Mouse (Mus musculus) mammary gland, adult 2 months (tissue): ENCODE data around the gene Psmb10. TPM values are rescaled to one million over a fixed set of nuclear protein-coding genes. Genes with fewer than 3 reads are reported as not detected.

Source experiments
- polyA plus RNA-seq: library from polyadenylated mRNA; depleted of rRNA; stranded (reverse); fragments of >200 nt; gene quantifications from 2 replicates; pipeline ENCODE4 v1.2.3, GENCODE M21; 2012; ENCODE audit warnings: low replicate concordance; rRNA removed

The Psmb10 gene
- 155 and 284 TPM in 2 replicates for polyA plus RNA-seq

DNA sequence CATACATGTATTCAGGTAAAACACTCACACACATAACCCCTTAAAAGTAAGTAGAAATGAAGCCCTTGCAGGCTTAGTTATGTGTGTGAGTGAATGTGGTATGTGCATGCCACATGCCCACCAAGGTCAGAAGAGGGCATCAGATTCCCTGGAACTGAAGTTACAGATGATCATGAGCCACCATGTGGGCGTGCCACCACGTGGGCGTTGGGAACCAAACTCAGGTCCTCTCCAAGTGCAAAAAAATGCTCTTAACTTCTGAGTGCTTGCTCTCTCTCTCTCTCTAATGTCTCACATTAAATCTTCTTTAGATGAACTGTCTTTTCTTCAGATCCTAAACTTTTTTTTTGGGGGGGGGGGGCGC is at the start of gene Psmb10:
TSS of gene Psmb10 (minus strand) at position 139 of the 364 bp plus-strand sequence.

DNA sequence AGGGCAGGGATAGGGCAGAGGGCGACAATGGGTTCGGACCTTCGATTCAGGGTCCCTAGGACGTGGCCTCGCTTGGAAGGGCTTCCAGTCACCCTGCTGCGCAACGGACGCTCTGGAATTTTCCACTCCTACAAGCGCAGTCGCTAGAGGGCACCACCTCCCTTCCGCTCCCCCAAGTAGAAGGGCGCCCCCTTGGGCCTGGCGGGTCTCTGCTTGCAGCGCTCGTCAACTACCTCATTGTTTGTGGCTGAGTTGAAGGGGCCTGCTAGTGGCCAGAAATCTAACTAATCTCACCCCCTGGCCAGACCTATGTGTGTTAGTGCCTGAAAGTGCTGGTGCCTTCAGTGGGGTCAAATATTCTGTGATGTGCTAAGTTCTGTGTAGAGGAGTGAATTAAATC is 41.1 kb upstream of the Psmb10 start, which contains the start of gene Dpep3:
TSS of gene Dpep3 (minus strand) at position 105 of the 400 bp plus-strand sequence.

DNA sequence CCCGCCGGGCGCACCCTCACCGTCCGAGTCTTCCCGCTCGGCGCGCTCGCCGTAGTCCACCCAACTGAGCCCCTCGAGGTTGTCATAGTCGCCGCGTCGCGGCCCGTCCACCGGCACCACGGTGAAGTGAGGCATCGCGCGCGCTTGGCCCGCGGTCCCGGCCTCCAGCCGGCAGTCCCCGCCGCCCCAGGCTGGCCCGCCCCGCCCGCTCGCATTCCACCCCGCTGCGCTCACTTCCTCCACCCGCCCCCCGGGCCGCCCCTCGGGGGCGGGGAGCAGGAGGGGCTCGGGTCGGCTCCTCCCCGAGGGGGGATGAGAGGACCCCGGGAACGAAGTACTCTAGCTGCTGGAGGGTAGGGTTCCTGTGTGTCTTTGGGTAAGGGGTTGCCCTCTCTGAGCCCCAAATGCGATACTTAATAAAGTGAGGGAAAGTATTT is 27.7 kb upstream of the Psmb10 start, which contains the start of gene Slc12a4:
TSS of gene Slc12a4 (minus strand) at position 193 of the 437 bp plus-strand sequence.

DNA sequence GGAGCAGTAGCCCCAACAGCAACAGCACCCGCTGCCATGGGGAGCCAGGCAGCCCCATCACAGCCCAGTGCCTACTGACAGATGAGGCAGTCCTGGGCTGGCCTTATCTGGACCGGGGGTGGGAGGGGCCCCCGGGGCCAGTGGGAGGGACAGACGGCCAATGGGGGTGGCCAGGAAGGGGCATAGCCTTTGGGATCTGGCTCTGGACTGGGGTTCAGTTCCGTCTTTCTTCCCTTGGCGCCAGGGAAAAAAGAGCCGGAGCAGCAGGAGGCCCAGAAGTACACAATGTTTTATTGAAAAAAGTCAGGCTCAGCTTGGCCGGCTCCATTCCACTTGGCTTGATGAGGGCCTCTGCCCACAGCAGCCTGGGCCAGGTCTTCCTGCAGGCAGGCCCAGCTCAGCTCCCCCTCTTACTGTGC is 5.1 kb upstream of the Psmb10 start, which contains the start of gene Lcat:
TSS of gene Lcat (minus strand) at position 62 of the 419 bp plus-strand sequence.

DNA sequence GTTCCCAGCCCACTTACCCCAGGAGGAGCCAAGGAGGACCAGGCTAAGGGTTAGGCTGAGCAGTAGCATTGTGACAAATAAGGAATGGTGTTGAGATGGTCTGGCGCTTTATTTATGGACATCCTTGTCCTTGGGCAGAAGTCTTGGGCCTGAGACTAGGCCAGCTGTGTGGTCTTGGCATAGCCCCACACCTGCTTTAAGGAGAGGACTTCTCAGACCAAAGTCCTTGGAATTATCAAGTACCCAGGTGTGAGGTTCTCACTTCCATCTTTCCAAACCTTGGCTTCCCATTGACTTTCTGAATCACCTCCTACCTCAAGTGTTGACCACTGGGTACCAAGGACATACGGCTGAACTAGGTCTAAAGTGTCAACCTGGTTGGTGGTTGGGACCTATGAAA is 4.5 kb downstream of the Psmb10 start, which contains the start of gene Ctrl:
TSS of gene Ctrl (minus strand) at position 101 of the 400 bp plus-strand sequence.

DNA sequence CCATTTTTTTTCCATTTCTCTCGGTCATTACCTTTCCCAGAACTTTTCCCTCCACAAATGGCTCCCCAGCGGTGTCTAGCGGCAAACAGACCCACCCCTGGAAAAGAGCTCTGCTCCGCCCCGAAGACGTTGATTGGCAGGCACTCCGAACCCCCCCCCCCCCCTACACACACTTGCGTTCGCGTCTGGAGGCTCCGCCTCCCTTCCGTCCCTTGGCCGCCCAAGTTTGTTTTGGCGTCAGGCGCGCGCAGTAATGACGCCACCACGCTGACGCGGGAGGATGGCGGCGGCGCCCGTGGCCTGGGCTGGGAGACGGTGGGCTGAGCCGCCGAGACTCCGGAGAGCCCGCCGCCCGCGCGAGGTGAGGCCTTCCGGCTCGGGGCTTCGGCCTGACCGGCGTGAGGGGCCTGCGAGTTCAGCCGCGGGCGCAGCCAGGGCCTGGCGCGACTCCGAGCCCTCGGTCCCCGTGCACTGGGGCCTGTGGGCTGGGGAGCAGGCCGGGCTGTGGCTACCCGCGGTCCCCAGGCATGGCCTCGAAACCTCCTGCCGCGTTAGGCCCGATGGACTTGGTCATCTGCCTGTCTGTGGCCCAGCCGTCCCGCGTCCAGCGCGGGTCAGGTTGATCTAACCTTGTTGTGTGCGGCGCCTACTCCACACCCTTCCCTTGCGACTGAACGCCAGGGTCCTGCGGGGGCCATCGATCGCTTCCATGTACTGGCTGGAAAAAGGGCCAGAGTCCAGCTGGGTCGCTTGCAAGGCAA is 37.9 kb downstream of the Psmb10 start, which contains the start of gene Pskh1:
TSS of gene Pskh1 (plus strand) at position 262 of the 761 bp plus-strand sequence.

DNA sequence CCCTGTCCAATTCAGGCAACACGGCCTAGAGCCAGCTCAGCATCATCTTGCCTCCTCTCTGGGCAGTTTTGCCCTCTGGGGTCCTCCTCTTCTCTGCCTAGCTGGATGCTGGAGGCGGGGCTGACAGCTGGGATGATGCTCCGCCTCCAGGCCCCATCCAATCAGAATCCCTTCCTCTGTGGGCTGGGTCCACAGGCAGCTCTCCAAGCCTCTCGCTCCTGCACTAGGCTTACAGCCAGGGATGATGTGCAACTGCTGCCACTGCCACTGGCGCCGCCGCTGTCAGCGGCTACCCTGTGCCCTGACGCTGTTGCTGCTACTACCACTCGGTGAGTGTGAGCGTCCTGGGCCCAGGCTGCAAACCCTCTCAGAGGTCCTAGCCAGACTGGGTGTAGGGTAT is 44.9 kb downstream of the Psmb10 start, which contains the start of gene Nrn1l:
TSS of gene Nrn1l (plus strand) at position 229 of the 400 bp plus-strand sequence.

Other genes with a start within 250 kb of the Psmb10 start
- 55.9 TPM in 2 replicates for gene Acd, start 237.3 kb downstream of the Psmb10 start, polyA plus RNA-seq
- 19.0 and 20.4 TPM in 2 replicates for gene Pard6a, start 237.3 kb downstream of the Psmb10 start, polyA plus RNA-seq
- 0.12 TPM in 1 of 2 replicates, not detected in the other for gene 4933405L10Rik, start 230.8 kb downstream of the Psmb10 start, polyA plus RNA-seq
- 5.1 and 10.4 TPM in 2 replicates for gene Enkd1, start 230.2 kb downstream of the Psmb10 start, polyA plus RNA-seq
- 7.4 and 11.3 TPM in 2 replicates for gene Gfod2, start 179.8 kb downstream of the Psmb10 start, polyA plus RNA-seq
- 30.2 and 35.5 TPM in 2 replicates for gene Ranbp10, start 111.1 kb downstream of the Psmb10 start, polyA plus RNA-seq
- not detected in 2 replicates for gene Tsnaxip1, start 110.7 kb downstream of the Psmb10 start, polyA plus RNA-seq
- gene Cenpt, start 85.2 kb downstream of the Psmb10 start, polyA plus RNA-seq = 13.7 and 18.8 TPM in 2 replicates
- gene Thap11, start 83.3 kb downstream of the Psmb10 start, polyA plus RNA-seq = 47.9 and 76.8 TPM in 2 replicates
- 16.7 and 34.9 TPM in 2 replicates for gene Nutf2, start 77.9 kb downstream of the Psmb10 start, polyA plus RNA-seq
- gene Edc4, start 57.6 kb downstream of the Psmb10 start, polyA plus RNA-seq = 75.2 and 91.4 TPM in 2 replicates
- 2.1 and 5.6 TPM in 2 replicates for gene Nrn1l, start 44.9 kb downstream of the Psmb10 start, polyA plus RNA-seq
- 44.9 and 68.5 TPM in 2 replicates for gene Pskh1, start 38.0 kb downstream of the Psmb10 start, polyA plus RNA-seq
- gene Ctrl, start 4.6 kb downstream of the Psmb10 start, polyA plus RNA-seq = 3.0 and 3.2 TPM in 2 replicates
- gene Lcat, start 4.9 kb upstream of the Psmb10 start, polyA plus RNA-seq = 4.1 and 5.4 TPM in 2 replicates
- gene Slc12a4, start 27.7 kb upstream of the Psmb10 start, polyA plus RNA-seq = 43.9 and 52.9 TPM in 2 replicates
- gene Dpep3, start 41.0 kb upstream of the Psmb10 start, polyA plus RNA-seq = 0.67 and 0.73 TPM in 2 replicates
- gene Dus2, start 52.9 kb upstream of the Psmb10 start, polyA plus RNA-seq = 16.2 and 27.0 TPM in 2 replicates
- not detected in 2 replicates for gene Dpep2nb, start 67.5 kb upstream of the Psmb10 start, polyA plus RNA-seq
- 10.0 and 17.6 TPM in 2 replicates for gene Ddx28, start 73.4 kb upstream of the Psmb10 start, polyA plus RNA-seq
- 29.5 and 59.1 TPM in 2 replicates for gene Nfatc3, start 120.4 kb upstream of the Psmb10 start, polyA plus RNA-seq
- 20.9 and 24.4 TPM in 2 replicates for gene Esrp2, start 198.5 kb upstream of the Psmb10 start, polyA plus RNA-seq
- gene Pla2g15, start 212.0 kb upstream of the Psmb10 start, polyA plus RNA-seq = 25.3 and 27.1 TPM in 2 replicates
- 30.1 and 60.5 TPM in 2 replicates for gene Slc7a6, start 230.4 kb upstream of the Psmb10 start, polyA plus RNA-seq